Mouse (Mus musculus) hindbrain, postnatal 0 days (tissue): ENCODE measurements around the gene Ift81. TPM values are rescaled to one million over a fixed set of nuclear protein-coding genes. Genes with fewer than 3 reads are reported as not detected.
"Not testable (repeated sequence)": the region's sequence is repeated elsewhere in the genome, so short reads cannot be mapped to it uniquely, and the experiment has no call there.

Source experiments
- ATAC-seq: fragments of 200-750 bp; cut with Nextera tagmentation; 2 replicates; pipeline ENCODE4 v1.8.0; 2017; ENCODE audit warnings: mild to moderate bottlenecking, moderate TSS enrichment, moderate library complexity
- DNase-seq: peaks from one replicate; pipeline ENCODE4 v3.0.0-alpha.2; 2015; ENCODE audit warnings: low spot score
- H3K27ac ChIP-seq: fragments of 300-500 bp; sonication (generic); 2 replicates; pipeline ENCODE4 v1.5.1; 2014; ENCODE audit warnings: mild to moderate bottlenecking
- H3K27me3 ChIP-seq: fragments of 300-500 bp; sonication (generic); 2 replicates; pipeline ENCODE4 v1.6.1; 2014; ENCODE audit warnings: low read length, mixed read lengths; ENCODE audit not compliant: insufficient read depth
- H3K36me3 ChIP-seq: fragments of 300-500 bp; sonication (generic); 2 replicates; pipeline ENCODE4 v1.6.1; 2014; ENCODE audit warnings: low read length, mixed read lengths; ENCODE audit not compliant: insufficient read depth
- H3K4me1 ChIP-seq: fragments of 300-500 bp; sonication (generic); 2 replicates; pipeline ENCODE4 v1.6.1; 2014; ENCODE audit warnings: antibody characterized with exemption, low read length, mixed read lengths; ENCODE audit not compliant: insufficient read depth
- H3K4me2 ChIP-seq: fragments of 300-500 bp; sonication (generic); 2 replicates; pipeline ENCODE4 v1.6.1; 2014; ENCODE audit warnings: low read depth, mild to moderate bottlenecking, low read length, moderate library complexity, mixed read lengths
- H3K4me3 ChIP-seq: fragments of 300-500 bp; sonication (generic); 2 replicates; pipeline ENCODE4 v1.5.1; 2014; ENCODE audit warnings: low read length
- H3K9ac ChIP-seq: fragments of 300-500 bp; sonication (generic); replicated peaks from 2 replicates; pipeline ENCODE4 v1.6.1; 2014; ENCODE audit warnings: mild to moderate bottlenecking, low read length, moderate library complexity, mixed read lengths
- H3K9me3 ChIP-seq: fragments of 300-500 bp; sonication (generic); 2 replicates; pipeline ENCODE4 v1.6.1; 2016; ENCODE audit warnings: low read length, mixed read lengths
- CTCF ChIP-seq: IDR thresholded peaks from 2 replicates; pipeline ENCODE4 v1.5.1; 2016; ENCODE audit warnings: antibody characterized with exemption, control low read depth, low read depth
- WGBS: fragments of 180-500 bp; shearing (Covaris S2); extraction: QIAGEN DNeasy Blood & Tissue Kit; methylation state at CpG from one replicate; pipeline ENCODE4 v1.1.7; 2014; 5-methylcytosine and 5-hydroxymethylcytosine counted together
- polyA plus RNA-seq: library from polyadenylated mRNA; unstranded; fragments of >200 nt; fragmentation: Nextera tagmentation; extraction: Ambion mirVana; gene quantifications from 2 replicates; pipeline ENCODE4 v1.2.1, GENCODE M21; 2015
- total RNA-seq: library from RNA; depleted of rRNA; stranded (reverse); fragments of >200 nt; gene quantifications from 2 replicates; pipeline ENCODE4 v1.2.3, GENCODE M21; 2014

The Ift81 gene
- total and polyA plus RNA-seq, 2 experiments from 2014 or later: 21.3 to 66.5 TPM

DNA sequence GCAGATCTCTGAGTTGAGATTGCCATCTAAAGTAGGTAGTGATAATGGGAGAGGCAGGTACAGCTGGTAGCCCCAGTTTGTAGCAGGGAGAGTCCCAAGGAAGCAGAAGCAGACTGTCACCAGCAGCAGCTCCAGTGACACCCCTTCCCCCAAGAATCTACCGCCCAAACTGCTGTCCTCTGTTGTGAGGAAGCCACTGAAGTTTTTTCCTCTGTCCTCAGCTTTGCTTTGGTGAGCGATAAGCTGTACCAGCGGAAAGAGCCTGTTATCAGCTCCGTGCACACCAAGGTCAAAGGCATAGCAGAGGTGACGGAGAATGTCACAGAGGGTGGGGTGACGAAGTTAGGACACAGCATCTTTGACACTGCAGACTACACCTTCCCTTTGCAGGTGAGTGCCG lies 38.2 kb upstream of the Ift81 start:
- no peak for TF ChIP-seq CTCF
- Histone ChIP-seq H3K4me2 (no peak overlapping the region), H3K27me3 (no peaks in the 10 kb centered on the region), H3K36me3 (no peaks in the 10 kb centered on the region), H3K4me1 (peaks cover 20% of the 10 kb centered on the region; the same call in 1 of the 2 replicates), H3K4me3 (no peak overlapping the region), H3K9ac (no peak overlapping the region), H3K9me3 (no peaks in the 10 kb centered on the region), H3K27ac (peak overlapping the region; percentile 65)
- 82% methylated on average over 7 of the region's 7 CpGs for WGBS
- ATAC-seq: no peak
- DNase-seq: no peak

GRCm38 (mm10) chr5:122650100-122650499 lies 35.8 kb upstream of the Ift81 start:
- no peak for TF ChIP-seq CTCF

DNA sequence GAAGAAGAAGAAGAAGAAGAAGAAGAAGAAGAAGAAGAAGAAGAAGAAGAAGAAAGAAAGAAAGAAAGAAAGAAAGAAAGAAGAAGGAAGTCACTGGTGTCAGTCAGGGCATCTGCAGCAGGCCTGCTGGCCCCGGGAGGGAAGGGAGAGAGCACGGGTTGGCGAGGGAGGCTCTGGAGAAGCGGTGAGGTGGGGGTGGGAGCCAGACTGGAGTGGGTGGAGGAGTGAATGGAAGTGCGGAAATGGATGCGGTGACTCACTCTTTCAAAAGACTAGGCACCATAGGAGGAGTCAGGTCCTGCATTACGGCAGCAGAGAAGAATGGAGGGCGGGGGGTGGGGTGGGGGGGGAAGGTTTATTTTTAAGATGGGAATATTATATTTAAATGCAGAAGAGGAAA lies 34.9 kb upstream of the Ift81 start:
- no peak overlapping the region for H3K27ac ChIP-seq
- H3K4me2 ChIP-seq: no peak overlapping the region
- H3K36me3 ChIP-seq: no peaks in the 10 kb centered on the region
- peaks cover 16% of the 10 kb centered on the region; the same call in 1 of the 2 replicates for H3K4me1 ChIP-seq
- no peak for TF ChIP-seq CTCF
- 77% methylated on average over 8 of the region's 8 CpGs for WGBS
- ATAC-seq (no peak), DNase-seq (no peak)
- H3K27me3 ChIP-seq: no peaks in the 10 kb centered on the region
- no peaks in the 10 kb centered on the region for H3K9me3 ChIP-seq
- H3K9ac ChIP-seq: no peak overlapping the region
- no peak overlapping the region for H3K4me3 ChIP-seq

More at GRCm38 (mm10) chr5:122650100-122650499, 35.8 kb upstream of the Ift81 start:
- DNase-seq (no peak), ATAC-seq (no peak)
- H3K27ac ChIP-seq: no peak overlapping the region
- no peak overlapping the region for H3K4me2 ChIP-seq
- no peaks in the 10 kb centered on the region for H3K27me3 ChIP-seq
- no peaks in the 10 kb centered on the region for H3K36me3 ChIP-seq
- no peak overlapping the region for H3K4me3 ChIP-seq
- no peaks in the 10 kb centered on the region for H3K9me3 ChIP-seq
- 91% methylated on average over 8 of the region's 8 CpGs for WGBS
- H3K4me1 ChIP-seq: peaks cover 20% of the 10 kb centered on the region; the same call in 1 of the 2 replicates
- no peak overlapping the region for H3K9ac ChIP-seq

- not testable (repeated sequence) for H3K4me1 ChIP-seq, H3K9ac ChIP-seq, H3K4me3 ChIP-seq
These were observed 33.6 kb upstream of the Ift81 start for GRCm38 (mm10) chr5:122647952-122648374.

DNA sequence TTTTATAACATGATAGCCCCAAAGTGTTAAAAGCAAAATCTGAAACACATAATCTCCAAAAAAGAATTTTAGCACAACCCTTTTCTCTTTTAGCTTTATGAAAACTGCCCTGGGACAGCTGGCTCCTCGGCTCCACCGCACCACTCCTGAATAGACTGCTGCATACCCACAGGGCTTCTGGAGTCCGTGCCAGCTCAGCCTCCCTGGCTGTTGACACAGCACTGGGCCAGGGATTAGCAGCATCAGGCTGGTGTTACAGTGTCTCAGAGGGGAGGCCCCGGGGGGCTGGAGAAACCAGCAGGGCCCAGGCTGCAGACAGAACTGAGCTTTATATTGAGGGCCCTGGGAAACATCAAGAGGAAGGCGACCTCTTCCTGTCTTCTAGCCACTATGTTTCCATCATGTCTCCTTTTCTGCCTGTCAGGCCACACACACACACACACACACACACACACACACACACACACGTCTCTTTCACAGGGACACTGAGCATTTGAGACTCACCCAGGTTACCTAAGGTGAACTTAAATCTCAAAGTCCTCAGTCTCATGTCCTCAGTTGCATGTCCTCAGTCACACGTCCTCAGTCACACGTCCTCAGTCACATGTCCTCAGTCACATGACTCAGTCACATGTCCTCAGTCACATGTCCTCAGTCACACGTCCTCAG lies 33.1 kb upstream of the Ift81 start:
- no peaks in the 10 kb centered on the region for H3K27me3 ChIP-seq
- no peak overlapping the region for H3K9ac ChIP-seq
- H3K4me1 ChIP-seq: no peaks in the 10 kb centered on the region
- no peak overlapping the region for H3K27ac ChIP-seq
- no peak overlapping the region for H3K4me3 ChIP-seq
- H3K9me3 ChIP-seq: no peaks in the 10 kb centered on the region
- WGBS: 51% methylated on average over 9 of the region's 9 CpGs
- DNase-seq (peak; percentile 33), ATAC-seq (no peak; the same call in 1 of the 2 replicates)
- TF ChIP-seq CTCF: no peak
- no peaks in the 10 kb centered on the region for H3K36me3 ChIP-seq
- no peak overlapping the region for H3K4me2 ChIP-seq

More at GRCm38 (mm10) chr5:122647952-122648374, 33.6 kb upstream of the Ift81 start:
- WGBS: 94% methylated on average over 14 of the region's 14 CpGs
- H3K9me3 ChIP-seq, H3K27me3 ChIP-seq, H3K36me3 ChIP-seq, DNase-seq, H3K27ac ChIP-seq, ATAC-seq, H3K4me2 ChIP-seq: not testable (repeated sequence)

DNA sequence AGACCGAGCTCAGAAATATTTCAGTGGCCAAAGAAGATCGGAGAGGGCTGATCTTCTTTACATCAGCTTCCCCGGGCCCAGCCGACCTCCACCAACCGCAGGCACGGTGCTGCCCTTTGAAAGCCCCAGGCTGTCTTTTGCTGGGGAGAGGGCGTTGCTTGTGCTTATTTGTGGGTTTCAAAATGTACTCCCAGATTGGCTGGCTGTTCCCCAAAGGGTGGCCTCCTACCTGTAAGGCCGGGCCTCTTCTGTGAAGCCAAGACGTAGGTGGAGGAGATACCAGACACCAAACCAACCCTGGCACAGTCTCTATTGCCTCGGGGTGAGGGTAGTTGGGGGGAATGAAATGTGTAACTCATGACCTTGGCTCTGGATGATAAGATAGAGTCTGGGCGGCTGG lies 31.7 kb upstream of the Ift81 start:
- Histone ChIP-seq H3K4me1 (no peaks in the 10 kb centered on the region), H3K27me3 (no peaks in the 10 kb centered on the region), H3K36me3 (no peaks in the 10 kb centered on the region), H3K27ac (no peak overlapping the region), H3K4me3 (no peak overlapping the region), H3K9ac (no peak overlapping the region), H3K4me2 (no peak overlapping the region), H3K9me3 (no peaks in the 10 kb centered on the region)
- WGBS: 89% methylated on average over 11 of the region's 11 CpGs
- no peak for TF ChIP-seq CTCF
- ATAC-seq: no peak
- DNase-seq: no peak

DNA sequence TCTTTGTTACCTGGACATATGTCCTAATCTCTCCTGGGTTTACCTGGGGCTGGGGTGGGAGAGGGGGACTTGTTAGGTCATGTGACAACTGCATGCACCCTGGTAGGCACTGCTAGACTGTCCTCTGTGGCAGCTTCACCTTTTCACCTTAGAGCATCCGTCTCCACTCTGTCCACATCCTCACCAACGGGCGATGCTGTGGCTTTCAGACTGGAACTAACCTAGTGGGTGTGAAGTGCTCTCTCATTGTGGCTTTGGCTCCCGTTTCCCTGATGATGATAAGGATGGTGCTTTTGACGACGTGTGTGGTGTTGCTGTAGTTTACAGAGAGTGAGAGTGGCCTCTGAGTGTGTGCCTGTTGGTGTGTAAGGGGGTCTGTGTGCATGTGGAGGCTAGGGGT lies 31.0 kb upstream of the Ift81 start:
- Histone ChIP-seq H3K27me3 (no peaks in the 10 kb centered on the region), H3K9ac (no peak overlapping the region), H3K4me2 (peak overlapping the region; percentile 40), H3K27ac (no peak overlapping the region), H3K4me1 (no peaks in the 10 kb centered on the region), H3K9me3 (no peaks in the 10 kb centered on the region), H3K36me3 (no peaks in the 10 kb centered on the region), H3K4me3 (no peak overlapping the region)
- WGBS: 81% methylated on average over 6 of the region's 6 CpGs
- no peak for TF ChIP-seq CTCF
- DNase-seq (no peak), ATAC-seq (no peak)
